Mouse (Mus musculus): ENCODE results near the gene Ppm1h. TPM values are rescaled to one million over a fixed set of nuclear protein-coding genes. Genes with fewer than 3 reads are reported as not detected.

The Ppm1h gene
- polyA plus RNA-seq, 1 experiment from 2014 or later = 4.9 TPM

GRCm38 (mm10) chr10:122983579-122984530, 305.3 kb downstream of the Ppm1h start:
- no peak for ATAC-seq (ENCODE audit: insufficient number of reproducible peaks, insufficient read depth, low FRiP score, low read depth)
- H3K27ac ChIP-seq (replicated peaks in 1 of 2; ENCODE audit: control insufficient read depth in 1 of 2, insufficient read depth in 1 of 2, low read depth in 2 of 2, low read length in 2 of 2) = peak overlapping the region; percentile 72 to 98
- peak overlapping the region; percentile 88 for H3K4me2 ChIP-seq (ENCODE audit: low read length)
- H3K4me1 ChIP-seq (ENCODE audit: control insufficient read depth in 2 of 2, insufficient read depth in 2 of 2, low read length in 2 of 2) = peaks cover 2 to 37% of the 10 kb centered on the region in 2 experiments
- no peaks in the 10 kb centered on the region for H3K9me3 ChIP-seq (ENCODE audit: control insufficient read depth, low read length)
- WGBS = 22% methylated on average over 10 of the region's 10 CpGs
- peaks cover 27% of the 10 kb centered on the region for H3K36me3 ChIP-seq (ENCODE audit: control insufficient read depth, insufficient read depth, low read length)
- peak overlapping the region; percentile 52 to 82 for H3K4me3 ChIP-seq (ENCODE audit: control insufficient read depth in 1 of 2, insufficient read depth in 1 of 2, low read depth in 1 of 2, low read length in 2 of 2)
- H3K9ac ChIP-seq (ENCODE audit: low read length) = peak overlapping the region; percentile 98
- H3K27me3 ChIP-seq (ENCODE audit: control insufficient read depth, insufficient read depth, low read length) = no peaks in the 10 kb centered on the region

- no peak for ATAC-seq (ENCODE audit: insufficient number of reproducible peaks, insufficient read depth, low FRiP score, low read depth)
- peak overlapping the region; percentile 98 for H3K9ac ChIP-seq (ENCODE audit: low read length)
- 2% methylated on average over 10 of the region's 10 CpGs for WGBS
- peak overlapping the region; percentile 98 for H3K27ac ChIP-seq (replicated peaks in 1 of 2; ENCODE audit: control insufficient read depth in 1 of 2, insufficient read depth in 1 of 2, low read depth in 2 of 2, low read length in 2 of 2)
- peak overlapping the region; percentile 88 for H3K4me2 ChIP-seq (ENCODE audit: low read length)
- H3K4me3 ChIP-seq (ENCODE audit: control insufficient read depth in 1 of 2, insufficient read depth in 1 of 2, low read depth in 1 of 2, low read length in 2 of 2) = peak overlapping the region; percentile 71 to 82
- no peaks in the 10 kb centered on the region for H3K9me3 ChIP-seq (ENCODE audit: control insufficient read depth, low read length)
- peaks cover 3 to 46% of the 10 kb centered on the region in 2 experiments for H3K4me1 ChIP-seq (ENCODE audit: control insufficient read depth in 2 of 2, insufficient read depth in 2 of 2, low read length in 2 of 2)
- H3K27me3 ChIP-seq (ENCODE audit: control insufficient read depth, insufficient read depth, low read length) = no peaks in the 10 kb centered on the region
- H3K36me3 ChIP-seq (ENCODE audit: control insufficient read depth, insufficient read depth, low read length) = peaks cover 24% of the 10 kb centered on the region
These were observed 306.1 kb downstream of the Ppm1h start for GRCm38 (mm10) chr10:122984531-122985251.

GRCm38 (mm10) chr10:122985252-122985514, 306.6 kb downstream of the Ppm1h start:
- under 1% methylated on average over 37 of the region's 37 CpGs for WGBS
- no peaks in the 10 kb centered on the region for H3K27me3 ChIP-seq (ENCODE audit: control insufficient read depth, insufficient read depth, low read length)
- no peak for ATAC-seq (ENCODE audit: insufficient number of reproducible peaks, insufficient read depth, low FRiP score, low read depth)
- no peaks in the 10 kb centered on the region for H3K9me3 ChIP-seq (ENCODE audit: control insufficient read depth, low read length)
- H3K36me3 ChIP-seq (ENCODE audit: control insufficient read depth, insufficient read depth, low read length) = peaks cover 19% of the 10 kb centered on the region
- H3K4me2 ChIP-seq (ENCODE audit: low read length) = peak overlapping the region; percentile 88
- peaks cover 5 to 51% of the 10 kb centered on the region in 2 experiments for H3K4me1 ChIP-seq (ENCODE audit: control insufficient read depth in 2 of 2, insufficient read depth in 2 of 2, low read length in 2 of 2)
- peak overlapping the region; percentile 98 for H3K27ac ChIP-seq (replicated peaks in 1 of 2; ENCODE audit: control insufficient read depth in 1 of 2, insufficient read depth in 1 of 2, low read depth in 2 of 2, low read length in 2 of 2)
- peak overlapping the region; percentile 98 for H3K9ac ChIP-seq (ENCODE audit: low read length)
- H3K4me3 ChIP-seq (ENCODE audit: control insufficient read depth in 1 of 2, insufficient read depth in 1 of 2, low read depth in 1 of 2, low read length in 2 of 2) = peak overlapping the region; percentile 71 to 82

- Histone ChIP-seq H3K27ac (replicated peaks in 1 of 2; ENCODE audit: control insufficient read depth in 1 of 2, insufficient read depth in 1 of 2, low read depth in 2 of 2, low read length in 2 of 2) (peak overlapping the region; percentile 98 to 100), H3K27me3 (ENCODE audit: control insufficient read depth, insufficient read depth, low read length) (no peaks in the 10 kb centered on the region), H3K36me3 (ENCODE audit: control insufficient read depth, insufficient read depth, low read length) (peaks cover 16% of the 10 kb centered on the region), H3K4me2 (ENCODE audit: low read length) (peak overlapping the region; percentile 88), H3K4me3 (ENCODE audit: control insufficient read depth in 1 of 2, insufficient read depth in 1 of 2, low read depth in 1 of 2, low read length in 2 of 2) (peak overlapping the region; percentile 71 to 82), H3K9me3 (ENCODE audit: control insufficient read depth, low read length) (no peaks in the 10 kb centered on the region), H3K9ac (ENCODE audit: low read length) (peak overlapping the region; percentile 98), H3K4me1 (ENCODE audit: control insufficient read depth in 2 of 2, insufficient read depth in 2 of 2, low read length in 2 of 2) (peaks cover 7 to 55% of the 10 kb centered on the region in 2 experiments)
- ATAC-seq (ENCODE audit: insufficient number of reproducible peaks, insufficient read depth, low FRiP score, low read depth) = peak; percentile 85
- 1% methylated on average over 48 of the region's 115 CpGs for WGBS
These were observed 307.2 kb downstream of the Ppm1h start for GRCm38 (mm10) chr10:122985515-122986319.

GRCm38 (mm10) chr10:122986320-122987225, 308.0 kb downstream of the Ppm1h start:
- Histone ChIP-seq H3K4me2 (ENCODE audit: low read length) (peak overlapping the region; percentile 88), H3K27ac (replicated peaks in 1 of 2; ENCODE audit: control insufficient read depth in 1 of 2, insufficient read depth in 1 of 2, low read depth in 2 of 2, low read length in 2 of 2) (peak overlapping the region; percentile 98 to 100), H3K36me3 (ENCODE audit: control insufficient read depth, insufficient read depth, low read length) (peaks cover 8% of the 10 kb centered on the region), H3K4me3 (ENCODE audit: control insufficient read depth in 1 of 2, insufficient read depth in 1 of 2, low read depth in 1 of 2, low read length in 2 of 2) (peak overlapping the region; percentile 71 to 82), H3K27me3 (ENCODE audit: control insufficient read depth, insufficient read depth, low read length) (no peaks in the 10 kb centered on the region), H3K9ac (ENCODE audit: low read length) (peak overlapping the region; percentile 98), H3K9me3 (ENCODE audit: control insufficient read depth, low read length) (no peaks in the 10 kb centered on the region), H3K4me1 (ENCODE audit: control insufficient read depth in 2 of 2, insufficient read depth in 2 of 2, low read length in 2 of 2) (peaks cover 13 to 60% of the 10 kb centered on the region in 2 experiments)
- WGBS = 8% methylated on average over 54 of the region's 54 CpGs
- peak; percentile 70 for ATAC-seq (ENCODE audit: insufficient number of reproducible peaks, insufficient read depth, low FRiP score, low read depth)

GRCm38 (mm10) chr10:122987671-122988128, 309.1 kb downstream of the Ppm1h start:
- H3K4me3 ChIP-seq (ENCODE audit: control insufficient read depth in 1 of 2, insufficient read depth in 1 of 2, low read depth in 1 of 2, low read length in 2 of 2) = peak overlapping the region in 1 of 2 experiments; percentile 22; a peak in 2 of 4 replicates
- H3K4me1 ChIP-seq (ENCODE audit: control insufficient read depth in 2 of 2, insufficient read depth in 2 of 2, low read length in 2 of 2) = peaks cover 14 to 65% of the 10 kb centered on the region in 2 experiments
- no peaks in the 10 kb centered on the region for H3K27me3 ChIP-seq (ENCODE audit: control insufficient read depth, insufficient read depth, low read length)
- peak overlapping the region; percentile 69 for H3K9ac ChIP-seq (ENCODE audit: low read length)
- 7% methylated on average over 9 of the region's 9 CpGs for WGBS
- H3K4me2 ChIP-seq (ENCODE audit: low read length) = peak overlapping the region; percentile 88
- no peak for ATAC-seq (ENCODE audit: insufficient number of reproducible peaks, insufficient read depth, low FRiP score, low read depth)
- peak overlapping the region; percentile 21 to 98 for H3K27ac ChIP-seq (replicated peaks in 1 of 2; ENCODE audit: control insufficient read depth in 1 of 2, insufficient read depth in 1 of 2, low read depth in 2 of 2, low read length in 2 of 2)
- H3K9me3 ChIP-seq (ENCODE audit: control insufficient read depth, low read length) = no peaks in the 10 kb centered on the region
- 0 out of 2 replicates have a peak, but pooled peaks cover 6% of the 10 kb centered on the region for H3K36me3 ChIP-seq (ENCODE audit: control insufficient read depth, insufficient read depth, low read length)

All from heart, embryonic 14.5 days (tissue).